Mouse (Mus musculus) spleen, adult 12 weeks (tissue): ENCODE measurements around the gene C1qtnf6.

Experiments used
- DNase-seq: peaks from one replicate; pipeline ENCODE4 v3.0.0; 2022; ENCODE audit warnings: low spot score

C1qtnf6 gene

DNA sequence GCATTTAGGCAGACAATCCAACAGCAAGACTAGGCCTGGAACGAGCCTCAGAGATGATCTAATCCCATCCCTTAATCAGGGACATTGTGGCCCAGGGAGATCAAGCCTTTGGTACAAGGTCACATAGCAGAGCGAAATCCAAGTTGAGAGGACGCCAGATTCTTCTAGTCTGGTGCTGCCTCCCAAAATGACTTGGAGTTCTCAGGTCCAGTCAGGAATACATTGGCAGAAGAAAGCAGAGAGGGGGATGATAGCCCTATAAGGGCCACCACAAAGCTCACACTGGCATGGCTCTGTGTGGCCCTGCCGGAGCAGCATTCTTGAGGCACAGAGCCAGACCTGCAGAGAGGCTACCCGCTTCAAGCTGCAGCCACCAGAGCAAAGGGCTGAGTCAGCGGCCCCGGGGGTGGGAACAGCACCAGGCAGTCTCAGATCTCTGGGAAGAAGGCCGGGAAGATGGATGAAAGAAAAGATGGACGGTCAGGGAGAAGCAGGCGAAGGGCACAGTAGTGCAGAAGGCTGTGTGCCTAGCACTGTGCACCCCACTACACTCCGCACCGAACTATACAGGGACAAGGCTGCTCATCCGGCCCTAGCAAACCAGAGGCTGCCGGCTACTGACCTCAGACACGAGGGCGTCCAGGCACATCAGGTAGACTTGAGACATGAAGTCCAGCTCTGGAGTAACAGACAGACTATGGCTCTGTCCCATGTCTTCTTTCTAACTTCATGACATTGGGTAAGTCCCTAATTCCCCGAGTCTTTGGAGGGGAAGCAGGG is at the start of gene C1qtnf6:
Gene C1qtnf6 (minus strand): TSS at position 746 of the 780 bp plus-strand sequence.
- DNase-seq, result no peak

DNA sequence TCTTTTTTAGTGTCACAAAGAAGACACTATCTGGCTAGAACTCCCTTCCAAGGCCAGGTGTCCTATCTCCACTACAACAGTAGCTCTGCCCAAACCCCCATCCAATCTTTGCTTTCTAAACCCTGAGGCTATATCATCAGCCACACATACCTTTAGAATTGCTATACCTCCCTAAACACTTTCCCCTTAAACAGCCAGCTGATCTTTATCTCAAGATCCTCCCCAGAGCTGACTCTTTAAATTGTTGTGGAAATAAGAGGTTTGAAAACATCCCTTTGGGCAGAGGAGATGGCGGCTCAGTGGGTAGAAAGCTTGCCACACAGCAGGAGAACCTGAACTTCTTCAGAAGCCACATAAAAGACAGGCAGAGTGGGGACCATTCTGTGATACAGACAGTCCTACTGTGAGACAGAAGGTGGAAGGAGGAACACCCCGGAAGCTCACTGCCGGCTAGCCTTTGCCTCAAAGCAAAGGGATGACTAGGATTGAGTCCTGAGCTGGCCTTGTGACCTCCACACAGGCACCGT is 45.1 kb upstream of the C1qtnf6 start:
- DNase-seq, result no peak

DNA sequence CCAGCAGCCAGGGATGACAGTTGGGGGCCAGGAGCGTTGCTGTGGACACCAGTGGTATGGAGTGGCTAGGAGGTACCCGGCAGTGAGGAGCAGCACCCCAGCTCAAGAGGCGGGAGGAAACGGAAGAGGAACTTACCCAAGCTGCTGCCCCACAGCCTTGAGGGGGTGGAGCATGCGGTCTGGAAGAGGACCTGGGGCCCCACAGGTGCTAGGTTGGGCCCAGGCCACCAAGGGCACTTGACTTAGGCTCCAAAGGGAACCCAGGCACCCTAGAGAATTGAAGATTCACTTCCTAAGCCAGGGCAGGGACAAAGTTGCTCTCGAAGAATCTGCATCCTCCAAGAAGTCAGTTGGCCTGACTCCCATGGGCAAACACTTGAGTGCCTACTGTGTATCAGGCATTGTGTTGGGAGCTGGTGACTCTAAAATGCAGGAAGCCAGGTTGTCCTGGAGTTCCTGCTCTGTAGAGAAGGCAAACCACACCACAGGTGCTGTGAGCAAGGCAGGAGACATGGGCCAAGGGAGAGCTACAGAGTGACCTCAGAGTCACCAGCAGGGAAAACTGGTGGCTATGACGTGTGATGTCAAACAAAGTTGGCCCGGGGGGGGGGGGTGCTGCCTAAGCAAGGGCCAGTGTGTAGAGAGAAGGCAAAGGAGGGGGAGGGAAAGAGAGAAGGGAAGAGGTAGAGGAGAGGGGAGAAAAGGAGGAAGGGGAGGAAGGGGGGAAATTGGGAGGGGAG is 41.6 kb upstream of the C1qtnf6 start, which contains the start of gene Rac2:
Gene Rac2 (minus strand): TSS at position 126 of the 740 bp plus-strand sequence.
- DNase-seq, result peak; percentile 44

DNA sequence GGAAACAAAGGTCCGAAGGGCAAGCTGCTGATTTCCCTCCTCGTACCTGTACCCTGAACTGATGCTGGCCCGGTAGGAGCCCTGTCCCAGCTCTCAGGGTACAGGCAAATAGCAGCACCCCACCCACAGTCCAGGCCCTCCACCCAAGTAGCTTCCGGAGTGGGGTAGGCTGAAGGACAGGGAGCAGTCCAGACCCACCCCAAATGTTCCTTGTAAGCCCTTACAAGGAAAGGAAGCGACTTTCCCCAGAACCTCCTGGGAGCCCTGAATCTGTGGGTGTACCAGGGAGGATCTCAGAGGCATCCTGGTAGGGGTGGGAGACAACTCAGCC is 41.0 kb upstream of the C1qtnf6 start:
- DNase-seq, result no peak

DNA sequence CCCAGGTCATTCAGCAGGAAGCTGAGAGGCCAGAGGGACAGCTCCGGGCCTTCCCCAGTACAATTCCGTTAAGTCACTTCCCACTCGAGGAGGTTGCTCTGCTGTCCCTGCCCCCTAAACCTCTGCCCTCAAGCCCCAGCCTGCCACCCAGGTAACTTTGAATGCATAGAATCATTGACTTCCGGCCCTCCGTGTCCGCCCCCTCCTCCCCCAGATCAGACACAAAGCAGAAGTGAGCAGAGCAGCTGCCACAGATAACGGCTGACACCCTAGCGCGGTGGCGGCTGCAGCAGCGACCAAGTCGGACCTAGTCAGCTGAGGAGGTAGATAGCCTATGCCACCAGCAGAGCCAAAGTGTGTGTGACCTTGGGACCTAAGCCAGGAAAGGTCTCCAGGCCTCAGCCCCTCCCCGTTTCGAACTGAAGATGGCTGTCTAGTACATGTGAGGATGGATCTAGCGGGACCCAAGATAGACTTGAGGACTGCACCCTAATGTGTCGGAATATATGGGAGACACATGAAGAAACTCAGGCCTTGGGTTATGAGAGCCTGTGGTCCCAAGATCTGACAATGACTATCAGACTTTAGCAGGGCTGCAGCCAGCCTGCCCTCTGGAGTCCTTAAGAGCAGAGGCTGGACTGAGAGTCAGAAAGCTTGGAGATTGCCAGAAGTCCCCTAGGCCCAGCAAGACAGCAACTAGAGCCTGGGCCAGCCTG is 40.5 kb upstream of the C1qtnf6 start:
- DNase-seq, result peak; percentile 72

DNA sequence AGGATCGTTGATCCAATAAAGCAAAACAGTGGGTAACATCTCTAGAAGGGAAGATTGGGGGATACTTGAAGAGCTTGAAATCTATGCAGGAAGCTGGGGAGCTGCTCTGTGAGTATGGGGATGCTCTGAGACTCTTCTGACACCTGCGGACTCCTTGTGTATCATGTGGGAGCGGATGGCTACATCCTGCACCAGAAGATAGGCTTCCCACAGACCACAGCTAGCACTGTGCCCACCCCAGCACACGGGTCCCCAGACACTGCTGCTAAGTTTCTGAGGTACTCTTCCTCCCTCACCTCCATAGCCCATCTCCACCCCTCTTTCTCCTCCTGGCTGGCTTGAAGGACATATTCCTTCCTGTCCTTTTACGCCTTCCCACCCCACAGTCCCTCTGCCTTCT is 39.0 kb upstream of the C1qtnf6 start:
- no peak for DNase-seq

DNA sequence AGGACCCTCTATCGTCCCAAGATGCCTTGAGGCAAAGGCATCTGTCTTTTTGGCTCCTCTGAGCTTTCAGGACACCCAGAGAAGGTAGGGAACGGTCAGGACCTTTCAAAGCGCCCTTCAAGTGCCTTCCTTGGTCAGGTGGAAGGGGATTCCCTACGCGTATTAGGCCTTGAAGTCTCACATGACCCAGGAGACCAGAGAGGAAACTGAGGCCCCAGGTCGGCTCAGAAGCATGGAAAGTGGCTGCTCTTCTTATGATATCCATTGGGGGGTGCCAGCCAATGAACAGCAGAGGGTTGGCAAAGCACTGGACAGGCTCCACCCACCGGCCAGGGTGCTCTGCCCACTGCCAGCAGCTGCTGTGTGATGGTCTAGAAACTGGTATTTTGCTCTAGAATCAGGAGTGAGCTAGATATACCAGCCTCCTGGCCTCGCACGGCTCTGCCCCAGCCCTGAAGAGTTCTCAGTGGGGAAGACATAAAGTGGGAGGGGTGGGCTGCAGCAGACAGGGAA is 36.4 kb upstream of the C1qtnf6 start:
- no peak for DNase-seq

DNA sequence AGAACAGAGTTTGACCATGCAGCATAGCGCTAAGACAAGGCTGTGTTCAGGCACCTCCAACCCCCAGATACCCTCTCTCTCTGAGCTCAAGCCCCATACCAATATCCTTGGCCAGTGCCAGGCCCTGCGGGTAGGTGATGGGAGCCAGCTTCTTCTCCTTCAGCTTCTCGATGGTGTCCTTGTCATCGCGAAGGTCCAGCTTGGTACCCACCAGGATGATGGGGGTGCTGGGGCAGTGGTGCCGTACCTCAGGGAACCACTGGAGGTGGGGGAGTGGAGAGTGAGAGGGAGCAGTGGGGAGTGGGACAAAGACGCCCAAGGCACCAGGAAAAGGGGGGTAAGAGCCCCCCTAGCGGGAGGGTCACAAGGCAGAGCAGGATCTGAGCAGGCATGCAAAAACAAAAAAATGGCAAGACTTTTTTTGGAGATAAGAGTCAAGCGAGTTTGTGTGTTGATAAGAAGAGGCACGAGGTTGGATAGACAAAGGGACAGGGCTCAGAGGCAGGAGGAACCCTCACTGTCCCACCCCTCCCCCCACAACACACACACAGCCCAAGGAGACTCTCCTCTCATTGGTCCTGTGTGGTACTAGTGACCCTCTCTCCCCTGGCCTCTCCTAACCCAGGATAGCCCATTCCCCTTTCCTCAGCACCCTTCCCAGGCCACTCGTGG is 33.7 kb upstream of the C1qtnf6 start:
- no peak for DNase-seq

DNA sequence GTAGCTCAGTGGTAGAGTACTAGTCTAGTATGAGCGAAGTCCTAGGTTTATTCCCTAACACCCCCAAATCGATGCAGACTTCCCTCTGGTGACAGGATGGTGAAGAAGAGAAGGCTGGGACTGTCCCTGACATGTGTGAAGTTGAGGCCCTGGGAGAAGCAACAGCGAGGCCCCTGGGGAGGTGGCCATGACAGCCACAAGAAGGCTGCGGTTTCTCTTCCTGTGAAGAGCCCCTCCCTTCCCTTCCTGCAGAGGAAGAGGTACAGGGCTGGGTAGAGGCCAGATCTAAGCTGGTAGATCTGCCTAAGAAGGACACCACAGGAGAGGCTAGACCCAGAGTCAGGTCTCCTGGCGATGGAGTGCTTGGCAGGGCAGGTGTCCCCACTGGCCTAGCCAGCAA is 32.7 kb upstream of the C1qtnf6 start:
- no peak for DNase-seq

DNA sequence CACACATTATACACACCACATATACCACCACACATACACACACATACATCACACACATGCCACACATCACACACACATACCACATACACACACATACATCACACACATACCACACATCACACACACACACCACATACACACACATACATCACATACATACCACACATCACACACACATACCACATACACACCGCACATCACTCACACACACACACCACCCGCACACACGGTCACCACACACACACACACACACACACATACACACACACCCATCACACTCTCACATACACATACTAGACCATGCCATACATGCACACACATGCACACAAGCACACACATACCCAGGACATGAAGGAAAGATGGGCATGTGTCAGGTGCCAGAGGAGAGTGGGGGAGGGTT is 32.1 kb upstream of the C1qtnf6 start:
- no peak for DNase-seq

DNA sequence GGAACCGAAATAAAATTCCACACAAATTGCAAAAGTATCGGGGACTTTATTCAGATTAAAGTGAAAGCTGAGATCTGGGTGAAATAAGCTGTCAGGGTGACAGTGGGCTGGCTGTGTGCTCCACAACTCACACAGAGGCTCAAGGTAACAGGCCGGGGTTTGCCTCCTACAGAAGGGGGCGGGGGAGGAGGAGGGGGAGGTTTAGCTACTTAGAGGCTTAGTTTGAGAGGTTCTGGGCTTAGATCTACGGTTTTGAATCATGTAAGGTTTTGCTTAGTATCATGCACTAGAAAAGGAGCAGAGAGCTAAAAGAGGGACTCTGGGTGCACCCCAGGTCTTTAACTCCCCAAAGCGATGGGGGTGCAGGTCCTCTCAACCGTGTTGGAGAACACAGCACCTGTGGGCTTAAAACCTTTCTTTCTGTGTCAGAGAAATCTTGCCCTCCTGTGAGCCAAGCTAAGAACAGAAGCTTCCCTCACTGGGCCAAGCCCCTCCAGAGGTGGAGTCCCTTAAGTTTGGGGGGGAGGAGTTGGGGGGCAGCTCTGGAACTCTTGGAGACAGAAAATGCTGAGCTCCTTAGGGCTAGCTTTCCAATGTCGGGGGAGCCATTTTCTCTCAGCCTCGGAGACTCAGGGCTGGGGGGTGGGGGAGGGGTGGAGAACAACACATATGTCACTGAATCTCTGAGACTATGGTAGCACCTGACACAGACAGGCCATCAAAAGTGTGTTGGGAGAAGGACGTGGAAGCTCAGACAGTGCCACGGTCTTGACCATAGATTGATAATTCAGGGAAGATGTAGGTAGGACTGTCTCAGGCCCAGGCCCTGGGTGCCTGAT is 28.1 kb upstream of the C1qtnf6 start:
- DNase-seq, result no peak

DNA sequence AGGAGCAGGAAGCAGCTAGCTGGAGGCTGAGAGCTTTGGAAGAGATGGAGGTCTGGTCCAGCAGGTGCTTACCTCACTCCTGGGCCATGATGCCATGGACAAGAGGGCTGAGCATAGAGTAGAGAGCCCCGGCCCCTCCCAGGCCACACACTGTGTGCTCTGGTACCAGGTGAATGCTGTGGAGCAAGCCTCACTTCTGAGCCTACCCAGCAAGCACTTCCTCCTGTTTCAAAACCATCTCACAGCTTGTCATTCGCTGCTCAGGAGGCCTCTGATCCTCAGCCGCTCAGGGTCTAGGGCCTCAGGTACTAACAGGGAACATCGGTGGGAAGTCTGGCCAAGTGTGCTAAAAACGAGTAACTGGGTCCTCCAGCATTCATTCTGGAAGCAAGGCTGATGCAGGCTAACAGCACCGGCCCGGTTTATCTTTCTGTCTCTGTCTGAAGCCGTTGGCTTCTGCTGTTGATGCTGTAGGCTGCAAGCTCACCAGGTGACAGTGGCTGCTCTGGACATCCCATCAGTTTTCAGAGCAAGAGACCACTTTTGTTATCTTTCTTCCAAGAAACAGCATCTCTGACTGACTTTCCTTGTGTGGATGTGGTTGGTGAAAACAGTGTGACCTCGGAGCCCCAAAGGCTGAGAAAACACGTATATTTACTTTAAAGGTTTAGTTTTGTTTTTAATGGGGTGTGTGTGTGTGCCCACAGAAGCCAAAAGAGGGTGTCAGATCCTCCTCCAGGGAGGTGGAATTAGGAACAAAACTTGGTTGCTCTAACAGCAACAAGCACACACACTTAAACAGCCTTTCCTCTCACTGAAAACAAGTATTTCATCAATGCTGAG is 26.7 kb upstream of the C1qtnf6 start:
- DNase-seq, result no peak

DNA sequence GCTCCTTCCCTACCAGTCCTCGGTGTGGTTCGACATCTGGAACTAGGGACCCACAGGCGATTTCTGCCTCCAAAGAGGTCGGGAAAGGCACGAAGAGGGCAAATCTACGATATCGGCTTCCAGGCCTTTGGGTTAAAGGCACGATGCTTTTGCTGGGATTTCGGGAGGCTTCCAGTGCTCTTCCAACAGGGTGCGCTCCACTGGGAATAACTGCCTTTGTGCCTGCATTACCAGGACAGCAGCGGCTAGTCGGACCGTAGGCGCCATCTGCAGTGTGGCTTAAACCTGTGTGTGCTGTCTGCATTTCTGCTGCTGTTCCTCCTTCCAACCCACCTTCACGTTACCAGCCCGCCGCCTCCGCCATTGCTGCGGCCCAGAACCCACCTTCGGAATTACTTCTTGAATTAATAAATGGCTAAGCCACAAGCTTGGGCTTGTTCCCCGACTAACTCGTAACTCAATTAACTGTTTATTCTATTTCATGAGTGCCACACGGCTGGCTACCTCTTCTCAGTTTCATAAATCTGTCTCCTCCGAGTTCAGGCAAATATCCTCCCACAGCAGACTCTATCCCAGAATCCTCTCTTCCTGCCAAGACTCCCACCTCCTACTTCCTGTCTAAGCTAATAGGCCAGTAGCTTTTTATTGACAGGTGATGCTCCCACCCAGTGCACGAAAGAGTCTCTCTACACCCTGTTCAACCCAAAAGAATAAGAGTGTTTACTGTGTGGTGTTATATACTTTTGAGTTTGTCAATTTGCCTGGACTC is 23.5 kb upstream of the C1qtnf6 start:
- no peak for DNase-seq

DNA sequence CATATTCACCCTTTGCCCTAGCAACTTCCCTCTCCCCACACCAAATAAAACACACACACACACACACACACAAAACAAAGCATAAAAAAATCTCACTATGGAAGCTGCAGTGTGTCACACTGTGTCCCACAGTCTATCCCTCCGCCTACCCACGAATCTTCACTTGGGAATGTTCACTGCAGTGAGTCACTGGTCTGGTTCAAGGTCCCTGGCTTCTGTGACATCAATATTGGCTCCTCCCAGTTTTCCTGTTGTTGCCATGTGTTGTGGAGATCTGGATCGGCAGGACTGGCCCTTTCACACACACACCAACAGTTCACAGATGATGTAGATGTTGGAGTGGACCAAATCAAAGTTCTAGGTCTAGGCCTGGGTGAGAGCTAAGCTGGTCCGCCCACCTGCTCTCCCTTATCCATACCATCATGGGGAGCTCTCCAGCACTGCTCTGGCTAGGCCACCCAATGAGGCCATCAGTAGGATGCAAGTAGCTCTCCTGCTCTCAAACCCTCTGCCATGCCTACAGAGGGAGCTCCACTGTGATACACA is 18.0 kb upstream of the C1qtnf6 start:
- no peak for DNase-seq

DNA sequence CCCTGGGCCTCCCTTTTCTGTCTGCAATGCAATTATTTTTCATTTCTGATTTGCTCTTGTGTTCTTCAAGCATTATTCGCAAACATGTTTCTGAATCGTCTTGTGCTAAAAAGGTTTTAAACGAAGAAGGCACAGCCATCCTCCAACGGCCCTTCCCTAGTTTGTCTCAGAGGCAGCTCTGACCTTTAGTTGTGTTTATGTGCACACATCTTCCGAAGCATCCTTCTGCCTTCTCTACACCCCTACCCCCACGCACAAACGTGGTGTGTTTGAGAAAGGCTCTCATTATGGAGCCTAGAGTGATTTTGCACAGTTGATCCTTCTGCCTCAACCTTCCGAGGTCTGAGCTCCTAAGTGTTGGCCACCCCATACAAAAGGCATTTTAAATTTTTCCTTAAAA is 17.5 kb upstream of the C1qtnf6 start:
- no peak for DNase-seq

DNA sequence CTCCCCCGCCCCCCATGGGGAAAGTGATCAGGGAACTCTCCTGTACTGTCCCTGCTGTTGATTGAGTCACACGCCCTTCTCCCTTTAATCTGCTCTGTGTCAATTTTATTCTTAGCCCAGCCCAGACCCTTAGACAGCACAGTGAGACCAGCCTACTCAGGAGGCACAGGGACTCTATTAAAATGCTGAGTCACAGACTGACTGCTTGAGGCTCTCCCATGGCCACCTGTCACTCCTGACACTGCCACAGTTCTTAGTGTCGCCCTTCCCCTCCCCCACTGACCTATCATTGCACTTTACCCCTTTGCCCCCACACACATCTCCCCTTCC is 17.1 kb upstream of the C1qtnf6 start:
- no peak for DNase-seq

DNA sequence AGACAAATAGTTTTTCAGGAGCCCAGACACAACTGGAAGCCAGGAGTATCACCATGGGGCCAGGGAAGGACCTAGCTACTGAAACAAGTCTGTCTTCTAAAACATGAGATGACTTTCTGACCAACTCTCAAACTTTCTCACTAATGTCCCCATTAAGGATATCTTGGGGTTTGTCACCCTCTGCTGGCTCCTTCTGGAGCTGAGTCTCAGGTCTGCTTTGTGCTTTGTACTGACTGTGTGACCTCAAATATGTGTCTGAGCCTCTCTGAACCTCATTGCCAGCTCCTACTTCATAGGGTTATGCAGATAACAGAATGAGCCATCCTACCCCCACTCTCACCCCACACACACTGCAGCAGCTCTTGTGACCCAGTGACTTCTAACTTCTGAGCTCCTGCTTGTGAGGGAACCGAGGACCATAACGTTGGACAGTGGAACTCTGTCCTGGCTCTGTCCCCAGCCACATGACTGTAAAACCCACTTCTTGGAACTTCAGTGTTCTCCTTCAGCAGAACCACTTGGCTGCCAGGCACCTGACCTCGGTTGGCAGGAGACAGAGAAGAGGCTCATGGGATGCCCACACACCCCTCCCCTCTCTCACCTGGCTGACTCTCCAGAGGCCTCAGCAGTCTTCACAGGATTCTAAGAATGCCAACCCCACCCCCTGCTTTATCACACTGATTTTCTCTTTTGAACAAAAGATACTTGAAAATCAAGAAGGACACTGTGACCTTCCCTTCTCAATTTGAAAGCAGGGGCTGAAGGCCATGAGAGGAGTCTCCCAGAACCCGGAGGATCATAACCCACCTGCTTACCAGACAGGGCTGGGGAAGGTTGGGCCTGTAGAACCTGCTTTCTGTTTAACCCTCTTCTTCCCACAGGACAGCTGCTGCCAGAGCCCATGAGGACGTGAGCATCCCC is 16.5 kb upstream of the C1qtnf6 start:
- DNase-seq, result no peak

DNA sequence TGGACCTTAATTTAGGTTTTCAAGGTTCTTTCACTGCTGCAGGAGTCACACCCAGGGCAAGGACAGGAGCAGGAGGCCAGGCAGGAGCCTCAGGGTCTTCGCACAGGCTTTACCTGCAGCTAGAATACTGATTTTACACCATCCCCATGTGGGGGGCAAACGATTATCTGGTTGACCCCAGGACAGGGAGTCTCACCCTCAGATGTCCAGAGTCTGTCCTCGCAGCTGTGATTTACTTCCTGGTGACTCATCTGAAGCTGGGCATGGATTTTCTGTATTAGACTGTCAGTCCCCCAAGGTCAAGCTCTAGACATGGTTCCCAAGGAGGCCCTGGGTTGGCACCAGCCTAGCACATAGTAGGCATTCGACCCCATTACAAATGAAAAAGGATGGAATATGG is 14.8 kb upstream of the C1qtnf6 start:
- no peak for DNase-seq
